Mouse (Mus musculus) spleen, postnatal 10 days (tissue): ENCODE measurements around the gene Cmtm6.

Experiments
- DNase-seq, 2 experiments: peaks; one replicate each; pipeline ENCODE4 v3.0.0; 2021 to 2022; ENCODE audit warnings: low spot score in 2 of 2

Cmtm6 gene

DNA sequence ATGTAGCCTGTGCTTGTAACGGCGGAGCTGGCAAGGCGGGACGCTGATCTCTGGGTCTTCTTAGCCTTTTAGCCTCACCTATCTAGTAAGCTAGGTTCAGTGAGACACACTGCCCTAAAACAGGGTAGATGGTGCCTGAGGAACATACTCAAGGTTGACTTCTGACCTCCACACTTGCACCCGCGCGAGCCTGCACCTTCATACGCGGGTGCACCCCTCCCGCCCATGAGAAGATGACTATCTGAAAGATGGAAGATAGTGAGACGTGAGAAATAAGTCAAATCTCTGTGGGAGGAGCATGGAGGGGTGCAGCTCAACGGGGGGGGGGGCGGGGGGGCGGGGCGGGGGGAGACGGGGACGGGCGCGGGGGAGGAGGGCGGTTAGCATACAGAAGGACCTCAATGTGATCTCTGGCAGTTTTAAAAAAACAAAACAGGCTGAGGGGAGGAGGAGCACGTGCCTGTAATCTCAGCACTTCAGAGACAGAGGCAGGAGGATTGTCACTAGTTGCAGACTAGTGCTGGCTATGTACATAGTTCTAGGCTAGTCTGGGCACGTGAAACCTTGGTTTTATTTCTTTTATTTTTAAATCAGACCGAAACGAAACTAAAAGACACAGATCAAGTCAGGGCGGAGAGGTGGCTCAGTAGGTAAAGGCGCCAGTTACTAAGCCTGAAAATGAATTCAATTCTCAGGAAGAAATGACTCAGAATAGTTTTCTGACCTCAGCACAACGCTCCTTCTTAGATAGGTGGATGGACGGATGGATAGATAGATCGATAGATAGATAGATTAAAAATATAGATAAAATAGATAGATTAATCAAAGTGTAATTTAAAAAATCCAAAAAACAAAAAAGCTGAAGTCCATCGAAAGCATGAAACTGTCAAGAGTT, 758 bp upstream of the Cmtm6 start:
- DNase-seq: peak in 1 of 2 experiments; percentile 33

DNA sequence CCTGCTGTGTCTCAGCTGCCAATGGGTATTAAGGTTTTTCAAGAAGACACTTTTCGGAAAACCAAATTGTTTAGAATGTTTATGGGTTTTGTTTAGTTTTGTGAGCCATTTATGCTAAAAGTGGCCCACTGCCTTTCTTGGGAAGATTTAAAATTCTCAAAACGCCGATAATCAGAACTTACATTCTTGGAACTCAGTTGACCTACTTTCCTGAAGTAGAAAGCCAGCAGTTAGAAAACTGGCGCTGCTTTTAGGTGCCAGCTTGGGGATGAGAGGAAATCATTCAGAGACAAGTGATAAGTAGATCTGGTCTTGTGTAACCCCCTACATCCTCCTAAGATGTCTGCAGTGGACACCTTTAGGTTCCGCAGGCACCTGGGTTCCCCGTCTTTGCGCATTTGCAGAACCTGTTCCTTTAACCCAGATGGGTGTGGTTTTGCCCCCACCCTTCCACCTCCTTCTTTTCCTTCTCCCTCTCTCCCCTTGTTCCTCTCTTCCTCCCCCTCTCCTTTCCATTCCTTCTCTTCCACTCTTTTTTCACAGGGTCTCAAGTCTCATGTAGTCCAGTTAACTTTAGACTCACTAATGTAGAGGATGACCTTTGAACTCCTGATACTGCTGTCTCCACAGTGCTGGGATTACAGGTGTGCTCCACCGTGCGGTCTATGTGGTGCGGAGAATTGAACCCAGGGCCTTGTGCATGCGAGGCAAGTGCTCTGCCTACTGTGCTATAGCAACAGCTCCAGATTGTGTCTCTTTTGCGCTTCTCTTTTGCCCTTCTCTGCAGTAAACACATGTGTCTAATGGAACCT, 1.2 kb downstream of the Cmtm6 start:
- DNase-seq: peak; percentile 39 to 58

DNA sequence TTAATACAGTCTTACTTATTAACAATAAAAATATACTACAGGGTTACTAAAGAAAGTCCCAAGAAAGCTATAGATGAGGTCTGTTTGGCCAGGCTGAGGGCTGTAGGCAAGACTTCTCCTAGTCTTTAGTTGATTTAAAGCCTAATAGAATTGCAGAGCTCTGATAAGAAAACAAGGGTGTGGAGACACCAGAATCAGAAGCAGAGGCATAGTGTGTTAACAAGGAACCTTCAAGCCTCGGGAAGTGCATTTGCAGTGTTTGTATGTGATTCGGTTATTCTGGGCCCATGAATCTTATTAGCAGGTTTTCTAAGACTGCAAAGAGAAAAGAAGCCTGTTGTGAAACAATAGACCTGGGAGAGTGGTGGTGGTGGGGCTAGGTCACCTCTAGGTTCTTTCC, 2.3 kb downstream of the Cmtm6 start:
- no peak for DNase-seq

GRCm38 (mm10) chr9:114736442-114736841, 5.5 kb downstream of the Cmtm6 start:
- no peak for DNase-seq

DNA sequence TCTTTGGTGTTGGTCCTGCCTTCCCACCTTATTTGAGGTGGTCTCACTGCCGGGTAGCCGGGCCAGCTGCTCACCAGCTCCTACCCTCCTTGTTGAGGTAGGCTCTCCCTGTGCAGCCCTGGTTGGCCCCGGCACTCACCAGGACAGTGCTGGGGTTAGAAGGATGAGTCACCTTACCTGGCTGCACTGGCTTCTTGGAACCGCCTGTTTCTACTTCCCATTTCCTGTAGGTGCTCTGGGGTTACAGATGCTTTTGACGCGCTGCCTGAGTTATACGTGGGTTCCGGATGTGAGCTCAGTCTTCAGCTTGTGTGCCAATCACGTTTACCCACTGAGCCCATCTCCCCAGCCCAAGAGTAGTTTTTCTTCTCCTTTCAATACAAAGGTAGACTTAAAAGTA, 9.4 kb downstream of the Cmtm6 start:
- no peak for DNase-seq

DNA sequence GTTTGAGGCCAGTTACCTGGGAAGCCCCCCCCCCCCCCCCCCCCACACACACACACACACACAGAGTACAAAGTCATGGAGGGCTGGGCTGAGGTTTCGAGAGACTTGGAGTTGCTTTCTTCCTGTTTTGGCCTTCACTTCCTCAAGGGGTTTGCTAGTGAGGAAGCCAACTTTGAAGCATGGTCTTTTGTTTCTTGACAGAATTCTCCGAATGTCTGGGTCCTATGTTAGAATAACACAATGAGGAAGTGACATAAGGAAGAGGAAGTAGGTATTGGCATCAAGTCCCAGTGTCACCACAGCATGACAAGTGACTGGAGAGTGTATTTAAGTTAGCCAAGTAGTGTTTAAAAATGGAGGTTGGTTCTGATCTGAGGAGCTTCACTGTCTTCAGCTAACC, 11.8 kb downstream of the Cmtm6 start:
- DNase-seq: no peak

DNA sequence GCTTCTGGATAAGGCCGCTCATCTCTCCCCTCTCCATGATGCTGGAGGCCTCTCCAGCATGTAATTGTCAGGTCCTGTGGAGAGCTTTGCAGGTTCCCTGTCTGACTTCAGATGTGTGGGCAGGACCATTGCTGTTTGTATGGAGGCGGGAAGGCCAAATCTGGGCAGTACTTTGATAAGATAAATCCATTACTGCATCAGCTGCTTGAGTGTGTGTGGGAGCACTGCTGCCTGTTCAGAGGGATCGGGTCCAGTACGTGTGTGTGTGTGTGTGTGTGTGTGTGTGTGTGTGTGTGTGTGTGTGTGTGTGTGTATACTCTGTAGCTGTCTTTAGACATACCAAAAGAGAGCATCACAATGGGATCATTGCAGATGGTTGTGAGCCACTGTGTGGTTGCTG, 14.2 kb downstream of the Cmtm6 start:
- DNase-seq: no peak

GRCm38 (mm10) chr9:114745654-114746053, 14.7 kb downstream of the Cmtm6 start:
- DNase-seq: no peak

GRCm38 (mm10) chr9:114747012-114747411, 16.1 kb downstream of the Cmtm6 start:
- no peak for DNase-seq

GRCm38 (mm10) chr9:114747466-114747865, 16.6 kb downstream of the Cmtm6 start:
- no peak for DNase-seq

DNA sequence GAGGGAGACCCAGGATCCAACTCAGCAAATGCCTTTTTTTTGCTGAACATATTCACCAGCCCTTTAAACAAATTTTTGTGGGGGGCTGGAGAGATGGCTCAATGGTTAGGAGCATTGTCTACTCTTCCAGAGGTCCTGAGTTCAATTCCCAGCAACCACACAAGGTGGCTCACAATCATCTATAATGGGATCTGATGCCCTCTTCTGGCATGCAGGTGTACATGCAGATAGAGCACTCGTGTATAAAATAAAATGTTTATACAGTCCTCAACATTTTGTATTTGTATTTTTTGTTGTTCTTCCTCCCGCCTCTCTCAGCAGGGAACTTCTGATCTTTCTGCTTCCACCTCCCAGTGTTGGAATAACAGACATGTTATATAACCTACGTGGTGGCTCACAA, 20.7 kb downstream of the Cmtm6 start:
- DNase-seq: no peak

GRCm38 (mm10) chr9:114752311-114752710, 21.4 kb downstream of the Cmtm6 start:
- DNase-seq: peak in 1 of 2 experiments; percentile 42

- peak; percentile 94 to 95 for DNase-seq
Measured at GRCm38 (mm10) chr9:114752863-114753484, 22.1 kb downstream of the Cmtm6 start.

DNA sequence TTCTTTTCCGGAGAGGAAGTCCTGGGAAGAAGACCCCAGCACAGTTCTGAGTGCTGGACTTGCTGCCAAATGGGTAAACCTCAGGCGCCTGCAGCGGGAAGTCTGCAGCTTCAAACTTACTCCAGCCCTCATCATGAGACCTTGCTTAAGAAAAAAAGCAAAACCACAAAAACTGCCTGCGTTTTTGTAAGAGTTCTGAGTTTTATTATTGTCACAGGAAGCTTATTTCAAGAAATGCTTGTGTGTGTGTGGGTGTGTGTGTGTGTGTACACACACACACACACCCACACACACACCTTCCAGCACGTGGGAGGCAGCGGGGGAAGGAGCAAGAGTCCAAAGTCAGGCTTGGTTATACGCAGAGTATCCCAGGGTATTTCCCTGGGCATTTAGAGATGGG, 27.4 kb downstream of the Cmtm6 start:
- no peak for DNase-seq

GRCm38 (mm10) chr9:114758801-114759200, 27.9 kb downstream of the Cmtm6 start:
- DNase-seq: no peak

GRCm38 (mm10) chr9:114759886-114760285, 29.0 kb downstream of the Cmtm6 start:
- no peak for DNase-seq

DNA sequence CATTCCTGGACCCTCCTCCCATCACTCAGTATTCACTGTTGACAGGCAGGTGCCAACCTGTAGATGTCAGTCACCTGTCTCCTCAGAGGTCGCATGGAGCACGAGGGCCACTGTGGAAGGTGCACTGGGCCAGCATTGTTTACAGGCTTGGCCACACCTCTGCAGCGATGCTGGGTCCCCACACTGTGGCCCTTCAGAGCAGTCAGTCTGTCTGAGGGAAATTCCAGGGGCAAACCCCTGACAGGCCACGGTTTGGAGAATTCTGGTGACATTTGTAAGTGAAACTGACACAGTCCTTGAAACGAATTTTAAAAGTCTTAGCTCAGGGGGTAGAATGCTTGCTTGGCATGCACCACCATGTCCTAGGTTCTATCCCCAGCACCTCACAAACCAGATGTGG, 29.4 kb downstream of the Cmtm6 start:
- no peak for DNase-seq

- no peak for DNase-seq
Measured at GRCm38 (mm10) chr9:114761848-114762247, 30.9 kb downstream of the Cmtm6 start.

- DNase-seq: peak in 1 of 2 experiments; percentile 69
Measured at GRCm38 (mm10) chr9:114763341-114763740, 32.4 kb downstream of the Cmtm6 start.

DNA sequence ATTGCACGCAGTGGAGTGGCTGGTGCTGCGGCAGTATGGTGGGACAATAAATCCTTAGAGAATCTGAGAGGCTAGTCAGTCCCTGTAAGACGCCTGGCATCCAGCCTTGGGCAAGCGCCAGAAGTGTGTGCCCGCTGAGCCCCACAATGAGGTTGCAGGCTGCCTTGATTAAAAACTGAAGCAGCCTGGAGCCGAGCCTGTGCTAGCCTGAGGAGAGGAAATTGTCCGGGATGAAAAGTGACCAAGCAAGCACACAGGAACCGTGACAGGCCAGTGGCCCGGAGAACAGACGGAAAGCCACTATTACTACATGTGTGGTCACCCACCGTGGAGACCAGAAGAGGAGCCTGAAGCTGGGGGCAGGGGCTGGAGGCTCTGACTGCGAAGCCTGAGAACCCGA, 36.1 kb downstream of the Cmtm6 start:
- DNase-seq: no peak

DNA sequence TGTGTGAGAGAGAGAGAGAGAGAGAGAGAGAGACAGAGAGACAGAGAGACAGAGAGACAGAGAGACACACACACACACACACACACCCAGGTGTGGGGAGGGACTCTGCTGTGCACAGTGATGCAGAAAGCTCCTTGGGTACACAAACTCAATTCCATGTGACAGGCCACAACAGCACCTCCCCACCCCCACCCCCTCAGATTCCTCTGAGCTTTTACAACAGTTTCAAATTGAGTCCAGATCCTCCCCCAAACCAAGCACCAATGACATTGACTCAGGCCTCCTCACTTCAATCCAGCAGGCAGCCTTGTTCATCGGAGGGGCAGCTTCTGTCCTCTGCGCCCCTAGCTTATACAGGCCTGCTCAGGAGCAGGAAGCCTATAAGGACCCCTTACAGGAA, 36.6 kb downstream of the Cmtm6 start:
- no peak for DNase-seq

GRCm38 (mm10) chr9:114768066-114768465, 37.1 kb downstream of the Cmtm6 start:
- DNase-seq: no peak
